Mouse (Mus musculus) left cerebral cortex, adult 9 months (tissue): ENCODE results near the gene Rps8.

Experiments used
- DNase-seq, 2 experiments: peaks; one replicate each; pipeline ENCODE4 v3.0.0; 2022; ENCODE audit warnings: low spot score in 2 of 2

The Rps8 gene

DNA sequence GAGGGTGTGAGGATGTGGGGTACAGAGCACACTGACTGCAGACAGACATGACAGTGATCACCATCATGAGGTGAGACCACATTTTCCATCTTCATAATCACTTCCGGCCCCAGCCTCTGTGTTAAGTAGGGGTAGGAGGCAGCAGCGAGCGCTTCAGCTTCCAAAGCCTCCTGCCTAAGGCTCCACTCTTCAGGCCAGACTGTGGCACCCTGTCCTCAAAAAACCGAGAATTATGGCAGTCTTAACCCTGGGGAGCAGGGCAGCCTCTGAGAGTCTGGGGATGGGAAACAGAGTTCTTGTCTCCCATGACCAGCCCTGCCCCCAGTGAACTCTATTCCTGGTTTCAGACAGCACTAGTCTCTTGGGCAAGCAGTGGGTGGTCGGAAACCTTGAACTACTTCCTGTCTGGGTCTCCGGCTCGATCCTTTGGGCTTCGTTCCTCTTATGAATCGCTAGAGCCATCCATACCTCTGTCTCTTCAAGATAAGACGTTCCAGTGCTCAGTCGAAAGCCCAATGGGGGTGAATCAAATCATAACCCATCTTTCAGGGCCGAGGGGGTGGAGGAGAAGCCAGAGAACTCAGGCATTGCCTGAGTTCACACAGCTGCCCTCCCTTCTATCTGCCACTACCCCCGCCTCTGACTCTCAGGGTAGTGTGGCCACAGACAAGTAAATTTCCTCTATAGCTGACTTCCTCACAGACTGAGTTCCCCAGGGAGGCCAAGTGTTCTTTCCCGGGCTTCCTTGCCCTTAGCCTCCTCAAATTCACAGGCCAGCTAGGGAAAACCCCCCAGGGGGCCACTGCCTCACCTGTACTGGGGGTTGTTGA lies 31.3 kb downstream of the Rps8 start:
- peak in 1 of 2 experiments; percentile 59 for DNase-seq

DNA sequence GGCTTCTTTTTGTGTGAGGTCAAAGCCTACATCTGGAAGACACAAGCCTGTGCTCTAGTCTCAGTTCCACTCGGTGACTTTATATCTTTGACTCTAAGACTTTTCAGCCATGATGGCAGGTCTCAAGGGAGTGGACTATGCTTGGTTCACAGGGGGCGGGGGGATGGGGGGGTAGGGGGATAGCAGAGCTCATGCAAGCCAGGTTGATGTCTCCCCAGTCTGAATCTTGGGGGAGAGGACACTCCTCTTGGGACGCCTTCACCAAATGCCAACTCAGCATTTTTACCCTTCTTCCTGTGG lies 31.9 kb downstream of the Rps8 start:
- DNase-seq = no peak

GRCm38 (mm10) chr4:117123546-117124217 lies 32.4 kb downstream of the Rps8 start:
- no peak for DNase-seq

DNA sequence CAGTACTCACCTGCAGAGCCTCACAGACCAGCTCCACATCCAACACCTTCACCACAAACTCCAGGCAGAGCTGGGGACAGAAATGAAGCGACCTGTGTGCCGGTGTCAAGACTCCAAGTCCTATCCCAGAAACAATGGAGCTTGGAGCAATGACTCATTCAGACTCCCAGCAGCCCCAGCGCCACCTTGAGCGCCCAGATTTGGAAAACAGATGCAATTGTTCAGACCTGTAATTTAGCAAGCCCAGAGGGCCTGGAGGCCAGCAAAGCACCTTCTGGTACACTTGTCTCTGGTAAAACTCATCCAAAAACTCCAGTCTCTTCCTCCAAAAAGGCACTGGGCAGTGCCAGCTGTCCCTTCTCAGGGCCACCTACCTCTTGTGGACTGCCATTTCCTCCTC lies 33.8 kb downstream of the Rps8 start:
- DNase-seq = no peak

GRCm38 (mm10) chr4:117120445-117121414 lies 35.3 kb downstream of the Rps8 start:
- DNase-seq = peak; percentile 93 to 97

GRCm38 (mm10) chr4:117120052-117120444 lies 36.0 kb downstream of the Rps8 start:
- no peak for DNase-seq

- DNase-seq = no peak
Measured at GRCm38 (mm10) chr4:117119636-117120035, 36.4 kb downstream of the Rps8 start.

DNA sequence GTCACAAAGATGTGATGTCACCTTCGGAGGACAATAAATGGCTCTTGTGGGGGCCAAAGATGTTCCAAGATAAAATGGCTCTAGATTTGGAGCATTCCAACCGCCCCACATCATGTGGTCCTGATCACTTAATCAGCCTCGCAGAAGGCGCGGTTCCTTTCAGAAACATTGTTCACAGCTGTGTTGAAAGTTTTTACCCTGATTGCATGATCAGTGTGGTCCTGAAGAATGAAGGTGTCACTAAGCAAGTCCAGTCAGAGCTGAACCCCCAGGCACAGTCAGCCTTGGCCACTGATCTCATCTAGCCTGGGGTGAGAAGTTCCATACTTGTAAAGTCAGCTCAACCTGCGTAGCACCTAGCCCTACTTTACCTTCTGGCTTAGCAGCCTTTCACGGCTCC lies 38.1 kb downstream of the Rps8 start:
- DNase-seq = no peak

- no peak for DNase-seq
Measured at GRCm38 (mm10) chr4:117115592-117115991, 40.5 kb downstream of the Rps8 start.

- no peak for DNase-seq
Measured at GRCm38 (mm10) chr4:117113237-117113636, 42.8 kb downstream of the Rps8 start.

DNA sequence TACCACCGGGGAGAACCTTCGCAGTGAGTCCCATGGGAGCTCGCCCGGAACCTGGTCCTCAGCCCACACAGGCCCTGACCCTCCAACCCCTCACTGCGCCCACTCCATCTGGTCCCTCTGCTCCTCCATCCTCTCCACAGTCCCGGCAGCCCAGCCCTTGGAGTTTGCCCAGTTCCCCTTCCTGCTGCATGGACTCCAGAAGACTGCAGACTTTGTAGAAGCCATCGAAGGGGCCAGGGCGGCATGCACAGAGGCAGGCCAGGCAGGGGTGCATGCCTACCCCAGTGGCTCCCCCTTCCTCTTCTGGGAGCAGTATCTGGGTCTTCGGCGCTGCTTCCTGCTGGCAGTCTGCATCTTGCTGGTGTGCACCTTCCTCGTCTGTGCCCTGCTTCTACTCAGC lies 45.1 kb downstream of the Rps8 start:
- no peak for DNase-seq

- no peak for DNase-seq
Measured at GRCm38 (mm10) chr4:117110249-117110648, 45.8 kb downstream of the Rps8 start.

DNA sequence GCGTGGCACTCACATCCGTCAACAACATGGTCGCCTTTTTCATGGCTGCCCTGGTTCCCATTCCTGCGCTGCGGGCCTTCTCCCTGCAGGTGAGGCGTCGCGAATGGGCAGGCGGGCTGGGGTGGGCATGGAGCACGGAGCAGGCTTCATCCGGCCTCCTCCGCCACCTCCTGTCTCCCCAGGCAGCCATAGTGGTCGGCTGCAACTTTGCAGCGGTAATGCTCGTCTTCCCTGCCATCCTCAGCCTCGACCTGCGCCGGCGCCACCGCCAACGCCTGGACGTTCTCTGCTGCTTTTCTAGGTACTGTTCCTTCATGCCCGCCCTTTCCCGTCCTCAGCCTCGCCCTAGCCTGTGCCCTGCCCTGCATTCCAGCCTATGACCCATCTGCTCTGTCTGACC lies 46.7 kb downstream of the Rps8 start:
- no peak for DNase-seq

DNA sequence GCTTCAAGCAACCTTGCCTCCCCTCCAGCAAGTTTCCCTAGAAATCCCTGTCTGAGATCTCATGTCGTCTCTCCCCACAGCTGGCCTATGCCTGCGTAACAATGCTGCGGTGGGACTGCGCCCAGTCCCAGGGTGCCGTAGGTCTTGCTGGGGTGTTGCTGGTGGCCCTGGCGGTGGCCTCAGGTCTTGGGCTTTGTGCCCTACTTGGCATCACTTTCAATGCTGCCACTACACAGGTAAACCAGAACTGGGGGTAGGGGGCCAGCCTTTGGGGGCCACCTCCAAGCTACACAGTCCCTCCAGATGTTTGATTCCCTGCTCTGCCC lies 47.6 kb downstream of the Rps8 start:
- DNase-seq = no peak

DNA sequence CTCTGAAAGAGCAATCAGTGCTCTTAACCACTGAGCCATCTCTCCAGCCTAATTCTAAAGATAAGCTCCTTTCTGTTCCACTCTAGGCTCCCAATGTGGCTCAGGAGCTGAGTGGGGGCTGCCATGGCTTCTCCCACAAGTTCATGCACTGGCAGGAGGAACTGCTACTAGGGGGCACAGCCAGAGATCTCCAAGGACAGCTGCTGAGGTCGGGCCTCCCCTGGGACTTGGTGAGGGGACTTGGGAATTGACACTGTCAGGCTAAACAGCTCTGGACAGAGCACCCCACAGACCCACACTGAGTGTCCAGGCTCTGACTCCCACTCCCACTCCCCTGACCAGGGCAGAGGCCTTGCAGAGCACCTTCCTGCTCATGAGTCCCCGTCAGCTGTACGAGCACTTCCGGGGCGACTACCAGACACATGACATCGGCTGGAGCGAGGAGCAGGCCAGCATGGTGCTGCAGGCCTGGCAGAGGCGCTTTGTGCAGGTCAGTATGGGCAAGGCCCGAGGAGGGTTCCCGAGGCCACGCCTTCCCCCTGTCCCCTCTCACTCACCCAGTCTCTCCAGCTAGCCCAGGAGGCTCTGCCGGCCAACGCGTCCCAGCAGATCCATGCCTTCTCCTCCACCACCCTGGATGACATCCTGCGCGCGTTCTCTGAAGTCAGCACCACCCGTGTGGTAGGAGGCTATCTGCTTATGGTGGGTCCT lies 48.1 kb downstream of the Rps8 start:
- no peak for DNase-seq

DNA sequence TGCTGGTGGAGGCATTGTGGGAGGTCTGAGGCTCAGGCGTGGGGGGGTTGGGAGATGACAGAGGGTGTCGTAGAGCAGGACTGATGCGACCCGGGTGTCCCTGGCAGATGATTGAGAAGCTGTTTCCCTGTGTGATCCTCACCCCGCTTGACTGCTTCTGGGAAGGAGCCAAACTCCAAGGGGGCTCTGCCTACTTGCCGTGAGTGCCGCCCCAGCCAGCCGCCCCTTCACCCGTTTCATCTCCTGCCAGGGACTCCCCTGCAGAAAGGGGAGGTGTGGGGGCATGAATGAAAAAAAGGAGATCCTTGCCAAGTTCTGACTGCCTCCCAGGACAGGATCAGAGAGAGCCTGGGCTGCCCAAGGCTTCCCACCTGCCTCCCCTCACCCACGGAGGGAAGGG lies 50.9 kb downstream of the Rps8 start:
- no peak for DNase-seq

- DNase-seq = no peak
Measured at GRCm38 (mm10) chr4:117104672-117105071, 51.4 kb downstream of the Rps8 start.
